Mouse (Mus musculus) pancreas, adult 10 weeks (tissue): Measurements from ENCODE around the gene Hist1h2ah. TPM values are rescaled to one million over a fixed set of nuclear protein-coding genes. Genes with fewer than 3 reads are reported as not detected.

Source experiments
- polyA plus RNA-seq: library from polyadenylated mRNA; stranded (reverse); fragments of 350-450 nt; fragmentation: Illumina TruSeq; extraction: RNeasy Lipid Tissue Mini Kit (QIAGEN cat#74804); gene quantifications from one replicate; pipeline ENCODE4 v1.2.3, GENCODE M21; 2015; ENCODE audit warnings: low read depth, low replicate concordance; ENCODE audit not compliant: insufficient read depth

Gene Hist1h2ah
- not detected for polyA plus RNA-seq

DNA sequence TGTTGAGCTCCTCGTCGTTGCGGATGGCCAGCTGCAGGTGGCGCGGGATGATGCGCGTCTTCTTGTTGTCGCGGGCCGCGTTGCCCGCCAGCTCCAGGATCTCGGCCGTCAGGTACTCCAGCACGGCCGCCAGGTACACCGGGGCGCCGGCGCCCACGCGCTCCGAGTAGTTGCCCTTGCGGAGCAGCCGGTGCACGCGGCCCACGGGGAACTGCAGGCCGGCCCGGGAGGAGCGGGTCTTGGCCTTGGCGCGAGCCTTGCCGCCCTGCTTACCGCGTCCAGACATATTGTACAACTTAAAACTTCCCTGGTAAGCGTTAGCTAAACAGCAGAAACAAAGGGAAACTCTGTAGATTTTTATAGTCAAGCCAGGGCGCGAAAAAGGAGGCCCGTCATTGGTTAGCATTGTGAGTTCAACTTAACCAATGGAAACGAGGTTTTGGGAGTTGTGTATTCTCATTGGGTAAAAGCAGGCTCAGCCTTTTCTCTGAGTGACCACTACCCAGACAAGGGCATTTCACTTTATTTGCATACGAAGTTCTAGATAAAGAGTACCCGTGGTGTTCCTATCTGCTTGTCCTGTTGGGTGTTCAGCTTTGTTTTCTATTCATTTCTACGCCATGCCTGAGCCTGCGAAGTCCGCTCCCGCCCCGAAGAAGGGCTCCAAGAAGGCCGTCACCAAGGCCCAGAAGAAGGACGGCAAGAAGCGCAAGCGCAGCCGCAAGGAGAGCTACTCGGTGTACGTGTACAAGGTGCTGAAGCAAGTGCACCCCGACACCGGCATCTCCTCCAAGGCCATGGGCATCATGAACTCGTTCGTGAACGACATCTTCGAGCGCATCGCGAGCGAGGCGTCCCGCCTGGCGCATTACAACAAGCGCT, at the start of gene Hist1h2ah, which contains the start of gene Hist1h2bk:
TSS of gene Hist1h2ah (minus strand) at position 302 of the 882 bp plus-strand sequence.
TSS of gene Hist1h2bk (plus strand) at position 604 of the 882 bp plus-strand sequence.

GRCm38 (mm10) chr13:22084140-22084539, 48.8 kb upstream of the Hist1h2ah start, which contains the start of gene Vmn1r188:
TSS of gene Vmn1r188 (plus strand) at chr13:22084440.

DNA sequence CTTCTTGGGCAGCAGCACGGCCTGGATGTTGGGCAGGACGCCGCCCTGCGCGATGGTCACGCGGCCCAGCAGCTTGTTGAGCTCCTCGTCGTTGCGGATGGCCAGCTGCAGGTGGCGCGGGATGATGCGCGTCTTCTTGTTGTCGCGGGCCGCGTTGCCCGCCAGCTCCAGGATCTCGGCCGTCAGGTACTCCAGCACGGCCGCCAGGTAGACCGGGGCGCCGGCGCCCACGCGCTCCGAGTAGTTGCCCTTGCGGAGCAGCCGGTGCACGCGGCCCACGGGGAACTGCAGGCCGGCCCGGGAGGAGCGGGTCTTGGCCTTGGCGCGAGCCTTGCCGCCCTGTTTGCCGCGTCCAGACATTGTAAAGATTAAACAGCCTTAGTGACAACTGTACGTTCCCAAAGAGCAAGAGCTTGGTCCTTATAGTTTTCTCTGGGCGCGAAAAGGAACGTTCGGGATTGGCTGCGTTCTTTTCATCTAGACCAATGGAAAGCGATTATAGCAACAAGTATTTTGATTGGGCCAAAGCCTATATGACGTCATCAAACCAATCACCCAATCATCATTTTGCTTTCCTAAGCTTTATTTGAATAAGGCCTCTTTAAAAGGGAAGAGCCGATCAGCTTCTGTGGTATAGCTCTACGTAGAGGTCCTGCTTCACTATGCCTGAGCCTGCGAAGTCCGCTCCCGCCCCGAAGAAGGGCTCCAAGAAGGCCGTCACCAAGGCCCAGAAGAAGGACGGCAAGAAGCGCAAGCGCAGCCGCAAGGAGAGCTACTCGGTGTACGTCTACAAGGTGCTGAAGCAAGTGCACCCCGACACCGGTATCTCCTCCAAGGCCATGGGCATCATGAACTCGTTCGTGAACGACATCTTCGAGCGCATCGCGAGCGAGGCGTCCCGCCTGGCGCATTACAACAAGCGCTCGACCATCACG, 7.5 kb upstream of the Hist1h2ah start, which contains the start of the genes Hist1h2ag and Hist1h2bj:
TSS of gene Hist1h2ag (minus strand) at position 377 of the 935 bp plus-strand sequence.
TSS of gene Hist1h2bj (plus strand) at position 647 of the 935 bp plus-strand sequence.

GRCm38 (mm10) chr13:22041142-22041536, 5.8 kb upstream of the Hist1h2ah start, which contains the start of gene Hist1h4i:
TSS of gene Hist1h4i (minus strand) at chr13:22041362.

DNA sequence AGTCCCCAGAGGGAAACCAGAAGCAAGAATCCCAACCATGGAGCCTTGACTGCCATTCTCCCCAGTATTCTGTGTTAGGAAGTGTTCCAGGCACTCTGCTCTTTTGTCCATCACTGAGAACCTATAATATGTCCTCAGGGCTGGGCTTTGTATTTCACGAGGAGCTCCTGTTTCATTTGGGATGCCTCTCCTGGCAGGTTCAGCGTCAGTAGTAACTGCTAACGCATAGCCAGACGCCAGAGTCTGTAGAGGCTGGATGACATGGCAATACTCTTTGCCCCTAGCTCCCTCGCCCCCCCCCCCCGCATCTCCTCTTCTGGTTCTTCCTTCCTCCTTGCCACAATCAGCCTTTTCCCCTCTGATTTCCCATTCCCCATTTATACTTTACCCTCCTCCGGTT, 25.7 kb downstream of the Hist1h2ah start, which contains the start of gene Prss16:
TSS of gene Prss16 (minus strand) at position 101 of the 400 bp plus-strand sequence.

Other genes starting within 250 kb of the Hist1h2ah start
- not detected for gene Hist1h2an, start 248.3 kb downstream of the Hist1h2ah start, polyA plus RNA-seq
- not detected for gene Hist1h2bp, start 248.1 kb downstream of the Hist1h2ah start, polyA plus RNA-seq
- gene Hist1h2bq, start 225.4 kb downstream of the Hist1h2ah start, polyA plus RNA-seq, result not detected
- gene Hist1h2ao, start 225.1 kb downstream of the Hist1h2ah start, polyA plus RNA-seq, result not detected
- not detected for gene Hist1h4m, start 223.8 kb downstream of the Hist1h2ah start, polyA plus RNA-seq
- gene Hist1h4n, start 203.4 kb downstream of the Hist1h2ah start, polyA plus RNA-seq, result not detected
- gene Hist1h2ap, start 202.1 kb downstream of the Hist1h2ah start, polyA plus RNA-seq, result not detected
- 0.76 TPM for gene Hist1h2br, start 201.8 kb downstream of the Hist1h2ah start, polyA plus RNA-seq
- gene Zfp184, start 90.5 kb downstream of the Hist1h2ah start, polyA plus RNA-seq, result 1.2 TPM
- not detected for gene Pom121l2, start 54.4 kb downstream of the Hist1h2ah start, polyA plus RNA-seq
- 1.7 TPM for gene Prss16, start 25.8 kb downstream of the Hist1h2ah start, polyA plus RNA-seq
- gene Hist1h2bk, start 302 bp upstream of the Hist1h2ah start, polyA plus RNA-seq, result not detected
- gene Hist1h4i, start 5.8 kb upstream of the Hist1h2ah start, polyA plus RNA-seq, result 2.7 TPM
- gene Hist1h2ag, start 7.4 kb upstream of the Hist1h2ah start, polyA plus RNA-seq, result not detected
- not detected for gene Hist1h2bj, start 7.6 kb upstream of the Hist1h2ah start, polyA plus RNA-seq
- gene Vmn1r188, start 48.9 kb upstream of the Hist1h2ah start, polyA plus RNA-seq, result not detected
- gene Vmn1r189, start 70.3 kb upstream of the Hist1h2ah start, polyA plus RNA-seq, result not detected
- gene Vmn1r191, start 148.4 kb upstream of the Hist1h2ah start, polyA plus RNA-seq, result not detected
- not detected for gene Vmn1r192, start 155.6 kb upstream of the Hist1h2ah start, polyA plus RNA-seq
- not detected for gene Vmn1r193, start 187.6 kb upstream of the Hist1h2ah start, polyA plus RNA-seq
- gene Vmn1r194, start 208.6 kb upstream of the Hist1h2ah start, polyA plus RNA-seq, result not detected
- gene Vmn1r195, start 235.0 kb upstream of the Hist1h2ah start, polyA plus RNA-seq, result not detected